Mouse (Mus musculus) urinary bladder, postnatal 4 days (tissue): ENCODE results near the gene Rin3.

Experiments
- DNase-seq, 2 experiments: peaks; one replicate each; pipeline ENCODE4 v3.0.0; 2021 to 2022; ENCODE audit warnings: low spot score in 2 of 2

Gene Rin3

DNA sequence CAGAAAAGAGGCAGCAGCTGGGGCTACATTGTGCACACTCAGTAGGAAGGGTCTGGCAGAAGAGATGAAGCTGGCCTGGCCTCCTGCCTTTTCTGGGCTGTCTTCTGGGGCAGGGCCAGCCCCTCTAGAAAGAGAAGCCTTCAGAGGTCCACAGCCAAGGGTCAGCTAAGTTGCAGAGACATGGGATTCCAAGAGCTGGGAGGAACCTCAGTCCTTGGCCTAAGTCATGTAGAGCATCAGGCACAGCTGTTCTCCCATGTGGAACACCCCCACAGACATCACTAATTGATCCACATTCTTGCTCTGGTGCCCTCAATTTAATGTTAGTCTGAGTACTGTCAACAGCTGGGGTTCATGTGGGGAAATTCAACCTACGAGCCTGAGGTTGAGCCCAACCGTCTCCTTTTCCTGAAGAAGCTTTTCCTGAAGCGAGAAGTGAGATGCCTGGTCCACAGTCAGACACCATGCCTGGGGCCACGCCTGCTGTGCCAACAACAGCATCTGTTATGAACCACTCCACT is 20.0 kb downstream of the Rin3 start:
- peak in 1 of 2 experiments; percentile 83 for DNase-seq

DNA sequence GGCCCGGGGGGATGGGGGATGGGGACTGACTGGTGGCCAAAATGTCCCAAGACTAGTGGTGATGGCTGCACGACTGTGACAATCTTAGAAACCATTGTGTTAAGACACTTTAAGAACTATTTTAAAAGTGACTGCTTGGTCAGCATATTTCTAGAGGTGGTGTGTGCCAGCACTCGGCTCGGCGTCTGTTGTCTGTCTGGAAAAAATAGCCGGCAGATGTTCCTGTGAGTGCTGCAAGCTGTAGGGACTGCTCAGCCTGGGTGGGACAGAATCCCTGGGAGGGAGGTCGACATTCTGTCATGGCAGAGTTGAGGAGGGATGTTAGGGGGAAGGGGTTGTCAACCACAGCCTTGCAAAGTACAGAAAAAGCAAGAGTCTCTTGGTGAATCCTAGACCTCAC is 21.0 kb downstream of the Rin3 start:
- no peak for DNase-seq

DNA sequence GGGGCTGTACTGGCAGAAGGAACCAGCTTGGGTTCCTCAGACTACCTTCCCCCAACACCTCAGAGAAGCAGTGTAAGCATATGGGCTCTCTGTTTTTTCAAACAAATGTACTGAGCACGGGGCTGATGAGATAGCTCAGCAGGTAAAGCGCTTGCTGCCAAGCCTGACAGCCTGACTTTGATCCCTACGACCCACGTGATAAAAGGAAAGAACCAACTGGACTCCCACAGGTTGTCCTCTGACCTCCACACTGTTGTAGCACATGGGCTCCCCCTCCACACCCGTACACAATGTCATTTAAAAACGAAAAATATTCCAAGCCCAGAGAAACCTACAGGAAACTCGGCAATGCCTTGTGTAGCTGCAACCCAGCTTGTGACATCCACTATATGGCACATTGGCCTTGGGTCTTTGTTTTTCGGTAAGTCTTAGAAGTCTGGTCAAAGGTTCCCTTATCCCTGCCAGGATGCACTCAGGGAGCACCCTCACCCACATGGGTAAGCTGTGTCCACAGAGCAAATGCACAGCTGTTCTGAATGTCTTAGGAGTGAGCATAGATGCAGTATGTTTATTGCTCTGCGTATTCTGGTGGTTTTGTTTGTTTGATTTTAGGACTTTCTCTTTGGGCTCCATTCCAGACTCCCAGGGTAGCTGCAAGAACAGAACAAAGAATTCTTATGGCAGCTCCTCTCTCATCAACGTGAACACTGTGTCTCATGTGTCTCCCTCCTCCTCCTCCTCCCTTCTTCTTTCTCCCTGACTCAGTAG is 22.4 kb downstream of the Rin3 start:
- DNase-seq: no peak

DNA sequence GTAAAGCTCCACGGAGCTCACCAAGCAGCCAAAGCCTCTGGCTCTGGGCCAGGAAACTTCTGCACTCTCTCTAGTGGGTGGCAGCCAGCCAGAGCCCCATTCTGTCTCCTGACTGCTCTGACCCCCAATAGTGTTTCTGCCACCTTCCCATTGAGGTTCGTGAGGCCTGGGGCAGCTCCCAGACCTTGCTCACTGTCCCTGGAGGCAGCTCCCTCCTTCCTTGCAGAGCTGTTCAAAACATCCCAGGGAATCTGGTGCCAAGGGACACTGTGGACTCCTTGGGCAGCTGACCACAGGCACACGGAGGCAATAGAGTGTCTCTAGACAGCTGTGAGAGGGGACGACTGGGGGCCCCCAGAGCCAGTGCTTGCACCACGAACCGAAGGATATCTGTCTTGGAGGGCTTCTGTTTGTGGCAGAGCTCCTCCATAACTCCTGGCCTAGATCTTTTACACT is 25.2 kb downstream of the Rin3 start:
- DNase-seq: peak; percentile 46 to 72

DNA sequence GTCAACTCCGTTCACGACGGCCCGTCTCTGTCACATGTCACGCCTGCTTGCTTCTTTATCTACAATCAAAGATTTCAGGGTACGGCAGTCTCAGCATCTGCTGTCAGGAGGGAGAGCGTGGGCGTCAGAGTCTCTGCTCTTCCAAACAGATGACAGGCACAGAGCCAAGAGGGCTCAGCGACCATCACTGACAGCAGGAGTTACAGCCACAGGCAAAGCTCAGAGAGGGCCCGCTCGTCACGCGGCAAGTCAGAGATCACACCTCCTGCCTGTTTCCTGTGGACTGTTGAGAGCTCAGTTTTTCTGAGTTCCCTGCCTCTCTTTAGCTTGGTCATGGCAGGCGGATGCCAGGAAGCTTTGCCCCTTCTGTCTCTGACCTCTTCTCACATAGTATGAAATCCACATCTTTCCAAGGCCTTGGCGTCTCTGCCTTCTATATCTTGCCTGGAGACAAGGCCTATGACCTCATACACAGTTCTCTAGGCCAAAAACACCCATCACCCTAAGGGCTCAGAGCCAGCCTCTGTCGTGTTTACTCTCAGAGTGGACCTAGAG is 25.7 kb downstream of the Rin3 start:
- no peak for DNase-seq

DNA sequence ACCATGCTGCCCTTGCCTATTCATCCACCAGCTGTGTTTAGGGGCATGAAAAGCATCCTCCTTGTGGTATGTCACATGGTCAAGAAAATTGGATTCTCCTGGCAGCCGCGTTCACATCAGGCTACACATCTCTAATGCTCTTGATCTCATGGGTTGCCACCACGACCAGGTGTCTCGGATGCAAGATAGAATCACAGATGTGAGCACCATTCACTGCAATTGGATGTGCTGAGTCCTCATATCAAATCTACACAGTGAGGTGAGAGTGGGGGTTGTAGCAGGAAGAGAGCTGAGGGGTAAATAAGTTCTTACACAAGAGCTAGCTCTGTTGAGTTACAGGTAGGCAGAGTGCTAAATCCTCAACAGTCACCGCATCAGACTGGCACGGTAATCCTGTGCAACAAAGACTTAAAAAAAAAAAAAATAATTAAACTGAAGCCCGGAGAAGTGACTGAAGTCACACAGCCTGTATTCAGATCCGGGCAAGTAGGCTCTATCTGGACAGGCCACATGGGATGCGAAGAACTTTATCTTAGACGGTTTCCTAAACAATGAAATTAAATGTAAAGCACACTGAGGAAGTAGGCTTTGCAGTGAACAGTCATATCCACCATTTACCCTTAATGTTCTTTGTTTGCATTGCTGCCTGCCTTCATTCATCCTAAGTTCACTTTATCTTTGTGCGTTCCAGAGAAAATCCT is 26.4 kb downstream of the Rin3 start:
- no peak for DNase-seq

DNA sequence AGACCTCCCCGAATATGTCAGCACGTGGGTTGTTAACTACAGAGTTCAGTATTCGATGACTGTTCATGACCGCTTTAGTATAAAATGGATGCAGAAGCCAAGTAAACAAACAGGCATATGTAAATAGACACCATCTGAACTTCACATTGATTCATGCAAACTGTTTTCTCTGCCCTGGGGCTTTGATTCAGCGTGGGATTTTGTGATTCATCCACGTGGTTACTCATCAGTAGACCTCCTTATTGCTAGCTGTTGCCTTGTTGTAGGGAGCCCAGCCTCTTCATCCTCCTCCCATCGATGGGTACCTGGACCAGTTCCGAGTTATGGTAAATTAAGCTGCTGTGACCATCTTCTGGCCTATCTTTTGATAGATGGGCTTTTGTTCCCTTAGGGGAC is 26.9 kb downstream of the Rin3 start:
- DNase-seq: no peak

DNA sequence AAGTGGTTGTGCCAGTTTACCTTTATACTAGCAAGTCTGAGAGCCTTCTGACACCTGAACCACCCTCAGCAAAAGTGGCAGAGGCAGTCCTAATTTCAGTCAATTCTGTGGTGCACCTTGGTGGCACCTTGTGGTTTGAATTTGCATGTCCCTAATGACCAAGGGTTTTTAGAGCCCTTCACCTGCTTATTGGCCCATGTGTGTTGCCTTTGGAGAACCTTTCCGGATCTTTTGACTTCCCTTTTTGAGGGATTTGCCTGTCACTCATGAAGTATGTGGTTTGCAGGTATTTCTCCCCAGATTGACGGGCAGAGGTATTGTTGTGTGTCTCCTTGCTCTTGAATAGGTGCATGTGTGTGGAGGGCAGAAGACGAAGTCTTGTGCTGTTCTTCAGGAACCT is 27.4 kb downstream of the Rin3 start:
- no peak for DNase-seq

DNA sequence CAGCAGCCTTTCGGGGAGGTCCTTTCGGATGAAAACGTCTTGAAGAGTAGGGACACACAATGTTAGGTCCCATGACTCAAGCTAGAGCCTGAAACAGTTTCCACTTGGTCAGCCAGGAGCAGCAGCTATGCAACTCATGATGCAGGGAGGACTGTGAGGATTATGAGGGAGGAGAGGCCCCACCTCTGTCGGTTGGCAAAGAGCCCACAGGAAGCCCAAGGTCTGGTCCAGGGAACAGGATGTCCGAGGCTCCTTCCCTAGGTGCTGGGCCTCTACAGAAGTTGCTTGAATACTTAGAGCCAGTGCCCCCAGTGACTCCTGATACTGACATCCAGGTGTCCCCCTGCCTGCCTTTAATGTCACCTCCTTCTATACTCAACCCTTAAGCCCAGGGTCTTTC is 28.6 kb downstream of the Rin3 start:
- DNase-seq: no peak

DNA sequence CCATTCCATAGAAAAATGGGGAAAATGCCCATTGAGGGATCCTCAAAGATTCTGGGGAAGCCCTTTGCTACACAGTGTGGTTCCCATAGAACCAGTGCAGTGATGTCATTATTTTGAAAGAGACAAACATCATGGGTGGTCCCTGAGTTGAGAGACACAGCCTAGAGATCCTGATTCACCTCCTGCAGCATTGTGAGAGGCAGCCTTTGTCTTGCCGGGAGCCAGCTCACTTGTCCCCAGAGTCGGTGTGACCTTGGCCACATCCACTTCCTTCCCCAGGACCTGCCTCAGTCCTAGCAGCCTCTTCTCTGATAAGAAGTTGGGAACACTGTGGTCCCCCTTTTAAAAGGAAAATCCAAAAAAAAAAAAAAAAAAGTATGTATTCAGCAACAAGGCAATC is 36.3 kb downstream of the Rin3 start:
- no peak for DNase-seq

DNA sequence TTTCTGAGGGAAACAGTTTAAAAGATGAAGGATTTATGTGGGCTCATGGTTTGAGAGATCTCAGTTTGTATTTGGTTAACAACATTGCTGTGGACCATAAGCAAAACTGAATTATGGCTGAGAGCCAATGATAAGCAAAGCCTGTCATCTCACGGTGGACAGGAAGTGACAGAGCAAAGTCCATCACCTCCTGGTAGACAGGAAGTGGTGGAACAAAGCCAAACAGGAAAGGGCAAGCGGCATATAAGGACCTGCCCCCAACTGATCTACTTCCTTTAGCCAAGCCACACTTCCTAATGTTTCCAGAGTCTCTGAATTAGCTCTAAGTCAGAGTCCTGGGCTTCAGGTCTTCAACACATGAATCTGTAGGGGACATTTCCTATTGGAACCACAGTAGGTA is 37.1 kb downstream of the Rin3 start:
- no peak for DNase-seq

DNA sequence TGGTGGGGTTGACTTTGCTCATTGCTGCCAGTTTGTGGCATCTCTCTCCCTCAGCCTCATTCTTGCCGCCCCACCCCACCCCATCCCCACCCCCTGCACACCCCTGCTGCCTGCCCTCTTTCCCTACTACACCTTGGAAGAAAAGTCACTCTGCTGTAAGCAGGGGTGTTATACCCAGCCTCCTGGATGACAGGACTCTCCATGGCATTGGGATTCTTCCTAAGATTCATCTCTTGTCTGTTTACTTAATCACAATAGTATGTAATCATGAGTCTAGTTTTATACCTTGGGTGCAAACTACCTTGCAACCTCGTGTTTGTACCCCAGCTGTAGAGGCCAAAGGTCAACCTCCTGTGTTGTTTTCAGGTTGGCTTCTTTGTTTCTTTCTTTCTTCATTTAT is 37.5 kb downstream of the Rin3 start:
- no peak for DNase-seq

DNA sequence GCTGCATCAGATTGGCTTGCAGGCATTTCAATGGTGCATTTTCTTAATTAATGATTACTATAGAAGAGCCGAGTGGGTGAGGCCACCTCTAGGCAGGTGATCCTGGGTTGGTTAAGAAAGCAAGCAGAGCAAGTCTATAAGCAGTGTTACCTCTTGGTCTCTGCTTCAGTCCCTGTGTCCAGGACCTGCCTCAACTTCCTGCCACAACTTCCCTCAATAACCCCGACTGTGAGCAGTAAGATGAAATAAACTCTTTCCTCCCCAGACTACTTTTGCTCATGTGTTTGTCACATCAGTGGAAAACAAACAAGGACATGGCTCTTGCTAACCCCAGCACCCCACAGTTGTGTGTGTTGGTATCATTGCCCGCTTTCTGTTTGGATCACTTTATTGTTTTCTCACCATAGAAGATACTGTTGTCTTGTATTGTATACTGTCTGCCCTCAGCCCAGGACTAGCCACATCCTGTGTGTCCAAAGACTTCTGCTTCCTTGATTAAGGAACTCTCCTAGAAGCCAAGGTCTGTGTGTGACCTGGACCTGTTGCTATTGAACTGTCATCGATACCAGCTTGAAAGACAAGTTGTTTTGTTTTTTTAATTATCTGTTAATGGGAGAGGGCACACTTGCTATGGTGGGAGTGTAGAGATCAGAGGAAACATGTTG is 38.3 kb downstream of the Rin3 start:
- DNase-seq: no peak

DNA sequence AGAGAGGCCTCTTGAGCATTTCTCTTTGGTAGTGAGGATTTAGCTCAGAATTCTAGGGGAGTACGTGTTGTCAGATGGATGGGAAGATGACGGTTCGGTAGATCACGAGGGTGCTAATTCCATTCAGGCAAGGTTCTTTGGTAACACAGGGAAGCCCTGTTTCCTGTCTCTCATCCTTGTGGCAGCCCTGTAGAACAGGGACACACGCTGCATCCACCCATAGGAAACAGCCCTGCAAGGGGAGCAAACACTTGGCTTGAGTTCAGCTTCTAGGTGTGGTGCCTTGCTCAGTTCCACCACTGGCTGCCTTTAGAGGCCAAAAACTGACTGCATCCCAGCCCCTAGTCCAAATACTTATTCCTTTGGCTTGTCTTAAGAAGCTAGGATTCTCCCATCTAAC is 39.0 kb downstream of the Rin3 start:
- DNase-seq: no peak

DNA sequence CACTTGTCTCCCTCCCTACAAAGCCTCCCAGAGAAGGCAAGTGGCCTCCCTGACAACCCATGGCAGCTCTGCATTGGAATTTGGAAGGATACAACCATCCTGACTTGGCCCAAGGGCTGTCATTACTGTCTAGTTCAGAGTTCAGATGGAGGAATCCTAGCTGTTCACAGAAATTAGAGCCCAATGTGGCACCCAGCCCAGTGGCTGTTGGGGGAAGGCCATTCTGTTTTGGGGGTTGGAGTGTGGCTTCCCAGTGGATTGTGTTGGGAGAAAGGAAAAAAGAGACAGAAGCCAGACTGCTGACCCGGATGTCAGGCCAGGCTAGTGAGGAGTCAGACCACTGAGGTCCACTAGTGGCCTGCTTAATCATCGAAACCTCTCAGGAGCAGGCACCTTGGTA is 40.5 kb downstream of the Rin3 start:
- peak; percentile 68 for DNase-seq

DNA sequence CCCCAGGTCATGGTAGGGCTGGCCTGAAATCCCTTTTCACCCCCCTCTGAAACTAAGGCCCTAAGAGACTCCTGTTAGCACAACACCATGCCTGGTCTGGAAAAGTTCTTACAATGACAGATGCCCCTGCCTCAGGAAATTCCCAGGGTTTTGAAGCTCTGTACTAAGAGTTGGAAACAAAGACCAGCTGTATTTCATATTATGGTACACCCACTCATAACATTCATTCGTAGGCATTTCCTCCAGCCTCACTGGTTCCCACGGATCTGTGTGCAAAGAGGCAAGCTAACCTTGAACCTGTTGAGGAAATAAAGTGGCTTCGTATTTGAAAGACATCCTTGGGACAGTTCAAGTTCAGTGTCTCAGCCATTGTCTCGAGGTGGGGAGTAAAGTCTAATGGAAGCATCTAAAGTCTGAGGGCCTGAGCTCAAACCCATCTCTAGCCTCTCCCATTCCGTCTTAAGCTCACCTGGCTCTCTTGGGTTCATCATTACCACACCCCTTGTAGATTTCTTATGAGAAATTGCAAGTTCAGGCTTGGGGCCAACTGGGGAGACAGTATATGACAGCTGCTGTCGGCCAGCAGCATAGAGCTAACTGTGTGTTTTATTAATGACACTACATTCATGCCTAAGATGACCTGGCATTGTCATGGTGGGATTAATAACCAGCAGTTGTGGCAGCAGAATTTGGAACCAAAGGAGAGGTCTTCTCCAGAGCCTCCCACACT is 41.5 kb downstream of the Rin3 start:
- no peak for DNase-seq

DNA sequence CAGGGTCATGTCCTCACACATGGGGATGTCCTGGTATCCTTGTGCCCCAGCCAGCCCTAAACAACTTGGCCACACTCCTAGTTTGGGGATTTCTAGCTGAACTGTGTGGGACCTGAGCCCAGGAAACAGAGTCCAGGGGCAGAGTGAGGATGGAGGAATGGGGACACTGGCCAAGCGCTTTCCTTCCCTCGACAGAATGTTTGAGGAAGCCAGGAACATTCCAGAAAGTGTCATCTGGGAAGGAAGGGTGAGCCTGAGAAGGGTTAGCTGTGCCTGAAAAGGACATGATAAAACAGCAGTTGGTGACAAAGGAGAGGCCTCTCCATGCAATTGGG is 42.0 kb downstream of the Rin3 start:
- DNase-seq: peak in 1 of 2 experiments; percentile 39

DNA sequence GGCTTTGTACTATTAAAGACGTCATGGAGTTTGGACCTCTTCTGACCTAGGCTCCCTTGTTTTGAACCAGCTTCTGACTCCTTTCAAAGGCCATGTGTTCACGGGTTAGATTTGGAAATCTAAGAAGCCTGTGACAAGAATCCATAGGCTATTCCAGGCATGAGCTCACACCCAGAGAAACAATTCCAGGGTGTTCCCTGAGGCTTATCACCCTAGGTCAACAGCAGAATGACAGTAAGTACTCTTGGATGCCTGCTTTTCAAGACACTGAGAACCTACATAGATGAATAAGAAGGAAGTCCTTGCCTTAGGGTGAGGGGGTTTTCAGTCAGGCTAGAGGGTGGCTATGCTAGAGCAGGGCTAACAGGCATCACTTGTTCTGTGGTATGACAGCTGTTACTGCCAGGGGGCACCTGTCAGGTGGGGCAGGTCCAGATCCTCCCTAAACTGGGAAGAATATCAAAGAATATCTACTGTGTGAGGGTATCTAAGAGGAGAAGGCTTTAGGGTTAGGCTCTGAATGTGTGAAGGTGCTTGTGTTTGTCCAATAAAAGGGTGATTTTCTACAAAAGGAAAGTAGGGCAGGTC is 44.0 kb downstream of the Rin3 start:
- no peak for DNase-seq

DNA sequence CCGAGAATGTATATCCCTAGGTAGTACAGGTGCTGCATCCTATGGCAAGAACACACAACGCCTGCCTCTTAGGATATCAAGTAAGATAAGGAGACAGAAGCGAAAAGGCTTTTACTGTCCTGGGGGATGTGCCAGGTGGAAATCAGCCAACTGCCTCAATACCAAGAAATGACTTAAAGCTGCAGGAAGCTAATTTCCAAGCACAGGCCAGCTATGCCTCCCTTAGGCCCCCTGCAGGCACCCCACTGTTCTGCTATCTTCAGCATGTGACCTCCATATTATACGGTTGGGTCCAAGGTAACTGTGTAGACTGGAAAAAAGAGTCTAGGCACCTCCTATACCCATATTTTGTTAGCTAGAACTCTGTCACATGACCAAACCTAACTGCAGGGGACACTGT is 44.7 kb downstream of the Rin3 start:
- no peak for DNase-seq

DNA sequence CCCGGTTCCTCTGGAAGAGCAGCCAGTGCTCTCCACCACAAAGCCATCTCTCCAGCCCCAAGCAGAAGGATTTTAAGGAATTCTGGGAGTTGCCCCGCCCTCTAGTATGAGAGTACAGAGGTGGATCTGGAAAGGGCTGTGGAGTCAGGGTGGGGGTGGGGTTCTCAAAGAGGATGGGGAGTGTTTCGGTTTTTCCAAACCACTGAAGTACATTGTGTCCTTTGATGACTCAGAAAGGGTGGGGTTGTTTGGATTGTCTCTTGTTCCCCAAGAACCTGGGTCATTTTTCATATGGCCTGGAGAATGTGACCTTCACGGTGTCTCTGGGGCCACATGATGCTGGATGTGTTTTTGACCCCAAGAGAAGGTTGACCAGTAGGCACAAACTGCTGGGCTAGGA is 45.2 kb downstream of the Rin3 start:
- DNase-seq: no peak

DNA sequence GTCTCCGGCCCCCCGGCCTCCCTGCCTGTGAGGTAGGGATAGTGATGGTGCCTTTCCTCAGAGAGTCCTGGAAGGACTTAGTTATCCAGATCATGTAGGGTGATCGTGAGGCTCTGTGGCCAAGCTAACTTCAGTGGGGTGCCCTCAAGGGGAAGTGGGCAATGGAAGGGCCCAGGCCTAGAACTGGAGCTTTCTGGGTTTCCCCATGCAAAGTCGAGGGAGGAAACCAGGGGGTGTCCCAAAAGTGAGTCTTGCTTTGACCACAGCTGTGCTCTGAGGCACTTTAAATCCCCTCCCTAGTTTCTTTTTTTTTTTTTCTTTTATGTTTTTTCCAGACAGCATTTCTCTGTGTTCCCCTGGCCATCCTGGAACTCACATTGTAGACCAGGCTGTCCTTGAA is 47.3 kb downstream of the Rin3 start:
- no peak for DNase-seq
